Mouse (Mus musculus) CH12.LX (cell line): ENCODE measurements around the gene Ano10. TPM values are rescaled to one million over a fixed set of nuclear protein-coding genes. Genes with fewer than 3 reads are reported as not detected.

ENCODE experiments used
- DNase-seq: peaks from one replicate; pipeline ENCODE4 v3.0.0-alpha.2; 2013; ENCODE audit errors: extremely low read depth
- H3K27ac ChIP-seq: 2 replicates; pipeline ENCODE4 v1.5.1; 2012; ENCODE audit warnings: low read depth, mild to moderate bottlenecking, control low read depth, moderate library complexity; ENCODE audit not compliant: insufficient read depth
- H3K27me3 ChIP-seq: replicated peaks from 2 replicates; pipeline ENCODE3; 2012; ENCODE audit warnings: inconsistent platforms
- H3K36me3 ChIP-seq, 2 experiments: replicated peaks in 1 of 2; 2 replicates each; pipeline versions ENCODE3 to v1.6.1; 2012; ENCODE audit warnings: inconsistent platforms in 1 of 2, low read length in 1 of 2, mild to moderate bottlenecking in 1 of 2, mixed read lengths in 1 of 2, moderate library complexity in 1 of 2; ENCODE audit not compliant: control insufficient read depth in 1 of 2, insufficient read depth in 1 of 2
- H3K4me1 ChIP-seq, 2 experiments: 2 replicates each; pipeline ENCODE4 v1.6.1; 2012; ENCODE audit warnings: inconsistent platforms in 1 of 2, moderate library complexity in 1 of 2; ENCODE audit not compliant: insufficient read depth in 2 of 2, control insufficient read depth in 1 of 2
- H3K4me2 ChIP-seq: 2 replicates; pipeline ENCODE4 v1.6.1; 2012; ENCODE audit warnings: low read depth, mild to moderate bottlenecking, control low read depth; ENCODE audit not compliant: poor library complexity, insufficient read depth, severe bottlenecking
- H3K4me3 ChIP-seq, 3 experiments: fragments of 150-350 bp in 1 of 3; sonication (generic) in 1 of 3; replicated peaks in 1 of 3; 2 replicates each; pipeline versions ENCODE3 to v1.5.1; 2011 to 2012; ENCODE audit warnings: low read depth in 2 of 3, low read length in 2 of 3, mild to moderate bottlenecking in 2 of 3, moderate library complexity in 2 of 3, control low read depth in 1 of 3, improper control_type of control experiment in 1 of 3, inconsistent platforms in 1 of 3, mixed read lengths in 1 of 3; ENCODE audit not compliant: poor library complexity in 1 of 3
- H3K79me2 ChIP-seq: replicated peaks from 2 replicates; pipeline ENCODE4 v1.6.1; 2012; ENCODE audit warnings: mild to moderate bottlenecking, moderate library complexity; ENCODE audit not compliant: control insufficient read depth, poor library complexity, insufficient read depth, severe bottlenecking; ENCODE audit errors: extremely low read depth
- H3K9ac ChIP-seq: 2 replicates; pipeline ENCODE4 v1.6.1; 2012; ENCODE audit warnings: low read depth, mild to moderate bottlenecking, control low read depth, moderate library complexity; ENCODE audit not compliant: insufficient read depth
- H3K9me3 ChIP-seq: replicated peaks from 2 replicates; pipeline ENCODE3; 2012; ENCODE audit warnings: low read length, inconsistent platforms, mixed read lengths
- CHD2 ChIP-seq: IDR thresholded peaks from 2 replicates; pipeline ENCODE4 v1.6.1; 2011; ENCODE audit warnings: low read length, improper control_type of control experiment
- ELF1 ChIP-seq: IDR thresholded peaks from 2 replicates; pipeline ENCODE4 v1.6.1; 2014; ENCODE audit warnings: low read depth, mild to moderate bottlenecking, inconsistent platforms, low read length, improper control_type of control experiment
- ETS1 ChIP-seq: conservative IDR thresholded peaks from 2 replicates; pipeline ENCODE4 v1.6.1; 2012; ENCODE audit warnings: low read depth, mild to moderate bottlenecking, inconsistent platforms, low read length, improper control_type of control experiment, moderate library complexity
- GABPA ChIP-seq: IDR thresholded peaks from 2 replicates; pipeline ENCODE4 v1.6.1; 2012; ENCODE audit warnings: low read depth, low read length, improper control_type of control experiment, inconsistent platforms; ENCODE audit not compliant: insufficient replicate concordance
- HCFC1 ChIP-seq: IDR thresholded peaks from 2 replicates; pipeline ENCODE4 v1.6.1; 2012; ENCODE audit warnings: low read depth, mild to moderate bottlenecking, inconsistent platforms, low read length, improper control_type of control experiment
- IRF4 ChIP-seq: IDR thresholded peaks from 2 replicates; pipeline ENCODE4 v1.6.1; 2014; ENCODE audit warnings: low read depth, mild to moderate bottlenecking, inconsistent platforms, low read length, improper control_type of control experiment
- JUN ChIP-seq: IDR thresholded peaks from 2 replicates; pipeline ENCODE4 v1.6.1; 2011; ENCODE audit warnings: low read depth, mild to moderate bottlenecking, low read length, improper control_type of control experiment, moderate library complexity; ENCODE audit not compliant: insufficient read depth
- JUND ChIP-seq: conservative IDR thresholded peaks from 2 replicates; pipeline ENCODE4 v1.6.1; 2011; ENCODE audit warnings: low read depth, low read length, improper control_type of control experiment
- MAZ ChIP-seq: IDR thresholded peaks from 2 replicates; pipeline ENCODE4 v1.6.1; 2012; ENCODE audit warnings: low read depth, mild to moderate bottlenecking, inconsistent platforms, low read length, improper control_type of control experiment, moderate library complexity
- NRF1 ChIP-seq: IDR thresholded peaks from 2 replicates; pipeline ENCODE4 v1.6.1; 2014; ENCODE audit warnings: low read depth, mild to moderate bottlenecking, inconsistent platforms, low read length, improper control_type of control experiment, moderate library complexity
- PAX5 ChIP-seq: IDR thresholded peaks from 2 replicates; pipeline ENCODE4 v1.6.1; 2012; ENCODE audit warnings: low read length, inconsistent platforms, mixed read lengths
- POLR2A ChIP-seq: IDR thresholded peaks from 2 replicates; pipeline ENCODE4 v1.6.1; 2011; ENCODE audit warnings: low read depth, mild to moderate bottlenecking, improper control_type of control experiment, low read length
- POLR2AphosphoS2 ChIP-seq: IDR thresholded peaks from 2 replicates; pipeline ENCODE4 v1.6.1; 2011; ENCODE audit warnings: low read depth, low read length, improper control_type of control experiment
- SMC3 ChIP-seq: IDR thresholded peaks from 2 replicates; pipeline ENCODE4 v1.6.1; 2011; ENCODE audit warnings: low read depth, low read length, improper control_type of control experiment
- TBP ChIP-seq: conservative IDR thresholded peaks from 2 replicates; pipeline ENCODE4 v1.6.1; 2011; ENCODE audit warnings: low read depth, low read length, improper control_type of control experiment
- TCF12 ChIP-seq: IDR thresholded peaks from 2 replicates; pipeline ENCODE4 v1.6.1; 2014; ENCODE audit warnings: low read depth, mild to moderate bottlenecking, inconsistent platforms, low read length, improper control_type of control experiment
- UBTF ChIP-seq: IDR thresholded peaks from 2 replicates; pipeline ENCODE4 v1.6.1; 2012; ENCODE audit warnings: low read depth, mild to moderate bottlenecking, inconsistent platforms, low read length, improper control_type of control experiment, moderate library complexity
- USF1 ChIP-seq: IDR thresholded peaks from 2 replicates; pipeline ENCODE4 v1.6.1; 2014; ENCODE audit warnings: low read depth, mild to moderate bottlenecking, inconsistent platforms, low read length, improper control_type of control experiment
- USF2 ChIP-seq: conservative IDR thresholded peaks from 2 replicates; pipeline ENCODE4 v1.6.1; 2011; ENCODE audit warnings: low read depth, low read length, improper control_type of control experiment
- ZC3H11A ChIP-seq: IDR thresholded peaks from 2 replicates; pipeline ENCODE4 v1.6.1; 2012; ENCODE audit warnings: low read depth, mild to moderate bottlenecking, inconsistent platforms, low read length, improper control_type of control experiment
- ZNF384 ChIP-seq: IDR thresholded peaks from 2 replicates; pipeline ENCODE4 v1.6.1; 2012; ENCODE audit warnings: low read depth, low read length, improper control_type of control experiment, inconsistent platforms
- dilution Hi-C: fragments of 300-500 bp; cut with MboI; formaldehyde crosslinking; loops from 2 replicates; pipeline ENCODE4 v1.14.3; 2020; ENCODE audit warnings: low sequenced_read_pairs; ENCODE audit not compliant: extremely low pct_unique_long_range_greater_than_20kb, extremely low pct_ligation_motif_present
- in situ Hi-C: fragments of 300-500 bp; cut with MboI; formaldehyde crosslinking; loops from 3 replicates; pipeline ENCODE4 v1.14.3; 2019; ENCODE audit warnings: low sequenced_read_pairs, low pct_ligation_motif_present, low pct_unique_long_range_greater_than_20kb, mixed read lengths
- polyA plus RNA-seq: library from polyadenylated mRNA; unstranded; fragments of >175 nt; gene quantifications from 2 replicates; pipeline ENCODE4 v1.2.1, GENCODE M21; 2012; ENCODE audit warnings: low read depth; ENCODE audit not compliant: insufficient read length
- total RNA-seq, 2 experiments: library from RNA; depleted of rRNA; stranded (reverse); fragments of 300-350 nt in 1 of 2; fragments of >200 nt in 1 of 2; gene quantifications; 2 replicates each; pipeline ENCODE4 v1.2.3; 2012 to 2014

Ano10 gene
- total and polyA plus RNA-seq, 3 experiments: 9.5 to 23.9 (median 12.2) TPM

GRCm38 (mm10) chr9:122245879-122246278 lies 48.3 kb downstream of the Ano10 start:
- peaks cover 27 to 67% of the 10 kb centered on the region in 2 experiments for H3K4me1 ChIP-seq
- DNase-seq: no peak
- no peaks in the 10 kb centered on the region for H3K79me2 ChIP-seq
- no peak overlapping the region for H3K27ac ChIP-seq
- H3K9me3 ChIP-seq: no peaks in the 10 kb centered on the region
- in situ Hi-C loops: no loop called here
- H3K4me3 ChIP-seq: no peak overlapping the region
- peaks cover 7 to 23% of the 10 kb centered on the region in 2 experiments for H3K36me3 ChIP-seq
- H3K4me2 ChIP-seq: no peak overlapping the region
- no peaks in the 10 kb centered on the region for H3K27me3 ChIP-seq
- no peak for TF ChIP-seq ETS1
- TF ChIP-seq POLR2A: no peak
- no peak for TF ChIP-seq IRF4
- TF ChIP-seq CHD2: no peak
- no peak for TF ChIP-seq SMC3
- TF ChIP-seq MAZ: no peak
- no peak for TF ChIP-seq TBP
- dilution Hi-C loops: no loop called here
- H3K9ac ChIP-seq: no peak overlapping the region

GRCm38 (mm10) chr9:122245471-122245870 lies 48.8 kb downstream of the Ano10 start:
- Histone ChIP-seq H3K36me3 (peaks cover 4 to 19% of the 10 kb centered on the region in 2 experiments), H3K9me3 (no peaks in the 10 kb centered on the region), H3K9ac (no peak overlapping the region), H3K4me2 (no peak overlapping the region), H3K79me2 (no peaks in the 10 kb centered on the region), H3K4me3 (no peak overlapping the region), H3K27ac (no peak overlapping the region), H3K27me3 (no peaks in the 10 kb centered on the region), H3K4me1 (peaks cover 27 to 71% of the 10 kb centered on the region in 2 experiments)
- dilution Hi-C loops (no loop called here), in situ Hi-C loops (no loop called here)
- no peak for DNase-seq
- TF ChIP-seq UBTF (no peak), ETS1 (no peak), USF2 (no peak), ZC3H11A (no peak), CHD2 (no peak), GABPA (no peak), ZNF384 (no peak), JUN (no peak), USF1 (no peak), PAX5 (no peak), POLR2AphosphoS2 (no peak), JUND (no peak), ELF1 (no peak), NRF1 (no peak), MAZ (no peak), HCFC1 (no peak), TCF12 (no peak), SMC3 (no peak)
